In genomic region chr1:36062826-36063640, GRCm38 (mm10) we compare ENCODE assay signal across 16 mouse cellular contexts. TPM values are rescaled to one million over a fixed set of nuclear protein-coding genes. Genes with fewer than 3 reads are reported as not detected.
A peak's percentile ranks its signal among the peaks of the same experiment; 100 is the strongest.
DNase-seq lines count a peak whose midpoint lies in the region; ATAC-seq and TF ChIP-seq lines count a peak whose summit lies in the region.
"Had no signal": no experiment of that assay in that cellular context is flagged by ENCODE, and none has a peak within 500 bp of the region (broad histone marks: within the 10 kb centered on the region; RNA-seq: fewer than 3 reads in every experiment).

No protein-coding gene starts in this region.

- no peaks in the 10 kb centered on the region for H3K9me3 ChIP-seq in midbrain, embryonic 10.5 days (replicated peaks)
- H3K9me3 ChIP-seq in midbrain, embryonic 15.5 days, result no peaks in the 10 kb centered on the region
- no peaks in the 10 kb centered on the region for H3K9me3 ChIP-seq in E14TG2a.4 (ENCODE audit: low read length)
- H3K9me3 ChIP-seq: embryonic facial prominence, embryonic 12.5 days; heart, embryonic 12.5 days; lung, embryonic 15.5 days had no signal

- H3K27ac ChIP-seq in midbrain, embryonic 10.5 days (replicated peaks), result peak overlapping the region; percentile 87
- H3K27ac ChIP-seq in midbrain, embryonic 15.5 days, result no peak overlapping the region
- H3K27ac ChIP-seq: embryonic facial prominence, embryonic 12.5 days; lung, embryonic 15.5 days had no signal

- no peak for ATAC-seq in midbrain, embryonic 15.5 days (replicated peaks)

- H3K4me1 ChIP-seq in midbrain, embryonic 10.5 days, result peaks cover 83% of the 10 kb centered on the region
- H3K4me1 ChIP-seq in midbrain, embryonic 15.5 days, result peaks cover 30% of the 10 kb centered on the region
- H3K4me1 ChIP-seq in E14TG2a.4 (replicated peaks; ENCODE audit: low read depth, low read length), result peaks cover 98% of the 10 kb centered on the region

- H3K9ac ChIP-seq in midbrain, embryonic 15.5 days, result no peak overlapping the region
- H3K9ac ChIP-seq: heart, embryonic 12.5 days; lung, embryonic 15.5 days had no signal

- DNase-seq in heart, postnatal 4 days, result peak; percentile 3
- DNase-seq in heart, adult 18-20 months, result no peak
- peak; percentile 13 for DNase-seq in midbrain, embryonic 10.5 days (ENCODE audit: low spot score)
- DNase-seq in ES-CJ7 (ENCODE audit: low read depth, low spot score), result peak; percentile 85
- DNase-seq in adrenal gland, adult 8-10 months, result no peak
- DNase-seq: cerebellum, postnatal 36 days; heart, postnatal 36 days; kidney, adult 2 months; kidney, postnatal 36 days; right cerebral cortex, postnatal 14 days had no signal

- TF ChIP-seq CTCF in E14TG2a.4 (conservative IDR thresholded peaks at IDR 0.05; ENCODE audit: low read length), result no peak

- peaks cover 21% of the 10 kb centered on the region for H3K27me3 ChIP-seq in midbrain, embryonic 10.5 days (ENCODE audit: low read depth, poor library complexity, severe bottlenecking)
- H3K27me3 ChIP-seq in midbrain, embryonic 15.5 days (replicated peaks), result 0 out of 2 replicates have a peak, but pooled peaks cover 5% of the 10 kb centered on the region
- H3K27me3 ChIP-seq in E14TG2a.4 (ENCODE audit: insufficient read depth, low read length), result no peaks in the 10 kb centered on the region
- H3K27me3 ChIP-seq: heart, embryonic 12.5 days; lung, embryonic 15.5 days had no signal

- WGBS in midbrain, embryonic 10.5 days, result 74% methylated on average over 9 of the region's 9 CpGs
- 72% methylated on average over 9 of the region's 9 CpGs for WGBS in midbrain, embryonic 15.5 days

- H3K36me3 ChIP-seq in midbrain, embryonic 10.5 days, result no peaks in the 10 kb centered on the region
- no peaks in the 10 kb centered on the region for H3K36me3 ChIP-seq in midbrain, embryonic 15.5 days (replicated peaks)
- no peaks in the 10 kb centered on the region for H3K36me3 ChIP-seq in E14TG2a.4 (ENCODE audit: insufficient read depth, low read length)
- H3K36me3 ChIP-seq: embryonic facial prominence, embryonic 12.5 days; heart, embryonic 12.5 days; lung, embryonic 15.5 days had no signal

- H3K4me3 ChIP-seq in midbrain, embryonic 10.5 days, result no peak overlapping the region
- H3K4me3 ChIP-seq in midbrain, embryonic 15.5 days, result no peak overlapping the region
- H3K4me3 ChIP-seq in E14TG2a.4 (replicated peaks; ENCODE audit: low read length), result peak overlapping the region; percentile 71
- H3K4me3 ChIP-seq: embryonic facial prominence, embryonic 12.5 days; heart, embryonic 12.5 days; lung, embryonic 15.5 days; myocyte had no signal

- H3K4me2 ChIP-seq in midbrain, embryonic 15.5 days, result no peak overlapping the region
- H3K4me2 ChIP-seq: embryonic facial prominence, embryonic 12.5 days; heart, embryonic 12.5 days; lung, embryonic 15.5 days had no signal

RNA-seq across cellular contexts. Expression of gene Hs6st1, which starts 5.2 kb away (rescaled TPM):
- 10 to 100 TPM; 30.0 to 33.3 TPM for total RNA-seq in heart, postnatal 4 days (2021)
- 10 to 100 TPM; 19.7 to 21.3 TPM for total RNA-seq in heart, adult 18-20 months (2021)
- 4.9 and 5.4 TPM in 2 replicates for polyA plus RNA-seq in midbrain, embryonic 10.5 days (2016; fragmentation: Nextera tagmentation; extraction: Ambion mirVana)
- polyA plus RNA-seq in midbrain, embryonic 15.5 days (2015; fragmentation: Nextera tagmentation; extraction: Ambion mirVana), result 26.1 and 29.6 TPM in 2 replicates
- 100 to 1,000 TPM in 2 of 4 experiments, 10 to 100 TPM in 2; 70.2 to 122 (median 96.6) TPM for total RNA-seq in adrenal gland, adult 8-10 months (2022)

Comparison
In these comparisons a context has a peak if more than half of its experiments do, and no peak if none do; other contexts are left out.
1. DNase-seq: peak in heart, postnatal 4 days (single experiment), midbrain, embryonic 10.5 days (single experiment) and ES-CJ7 (single experiment); none in heart, adult 18-20 months (0 of 2) and adrenal gland, adult 8-10 months (single experiment).